Mouse (Mus musculus) B cell, adult 2 months (primary cell): Measurements from ENCODE around the gene H2al2a.
"Not testable (repeated sequence)": the region's sequence is repeated elsewhere in the genome, so short reads cannot be mapped to it uniquely, and the experiment has no call there.

Experiments
- DNase-seq, 2 experiments: peaks; one replicate each; pipeline ENCODE4 v3.0.0; 2022

Gene H2al2a

GRCm38 (mm10) chr2:18027448-18028139 lies 30.8 kb upstream of the H2al2a start:
- DNase-seq = peak; percentile 94 to 95

DNA sequence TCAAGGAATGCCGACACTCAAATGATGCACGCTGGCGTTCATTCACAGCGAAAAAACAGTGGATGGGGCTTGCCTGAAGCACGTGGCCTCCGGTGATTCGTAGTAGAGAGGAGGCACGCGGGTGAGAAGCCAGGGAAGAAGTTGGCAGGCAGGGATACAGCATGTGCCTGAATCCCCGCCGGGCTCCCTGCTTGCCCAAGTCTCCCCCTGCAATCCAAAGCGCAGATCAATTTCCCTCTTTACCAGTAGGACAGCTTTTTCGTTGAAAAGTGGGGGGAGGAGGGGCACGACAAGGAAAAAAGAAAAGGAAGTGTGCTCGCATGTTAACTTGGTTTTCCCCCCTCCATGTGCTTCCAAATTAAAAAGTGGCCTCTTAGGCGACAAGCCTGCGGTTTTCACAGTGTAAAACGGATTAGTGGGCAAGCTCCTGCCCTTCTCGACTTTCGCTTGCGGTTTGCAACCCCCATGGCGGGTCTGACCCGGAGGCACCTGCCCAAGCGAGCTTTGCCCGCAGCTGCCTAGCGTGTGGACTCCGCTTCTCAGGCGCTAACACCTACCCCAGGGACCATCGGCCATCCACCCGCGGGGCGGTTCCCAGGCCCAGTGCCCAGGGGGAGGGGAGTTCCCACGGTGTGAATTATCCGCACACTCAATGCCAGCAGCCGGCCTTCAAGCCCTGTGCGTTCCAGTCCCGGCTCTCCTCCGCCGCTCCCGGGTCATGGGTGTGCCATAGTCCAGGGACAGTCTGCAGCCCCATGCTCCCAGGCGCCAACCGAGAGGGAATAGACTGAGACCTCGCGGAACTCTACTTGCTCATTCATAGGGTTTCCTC lies 29.6 kb upstream of the H2al2a start:
- DNase-seq = peak; percentile 47 to 55

DNA sequence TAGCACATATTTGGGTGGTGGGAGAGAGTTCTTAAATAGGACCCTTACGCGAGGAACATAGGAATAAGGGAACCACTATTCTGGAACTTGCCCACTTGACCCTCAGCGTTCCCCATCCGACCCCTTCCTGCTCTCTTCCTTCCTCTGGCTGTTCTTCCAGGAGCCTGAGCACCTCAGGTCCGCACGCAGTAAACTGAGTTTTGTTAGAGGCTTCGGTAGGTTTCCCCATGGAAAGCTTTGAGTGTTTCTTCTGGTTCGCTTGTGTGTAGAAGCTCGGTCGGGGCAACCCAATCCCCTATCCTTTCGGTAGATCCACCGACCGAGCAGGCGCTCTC lies 29.0 kb upstream of the H2al2a start:
- DNase-seq = no peak

DNA sequence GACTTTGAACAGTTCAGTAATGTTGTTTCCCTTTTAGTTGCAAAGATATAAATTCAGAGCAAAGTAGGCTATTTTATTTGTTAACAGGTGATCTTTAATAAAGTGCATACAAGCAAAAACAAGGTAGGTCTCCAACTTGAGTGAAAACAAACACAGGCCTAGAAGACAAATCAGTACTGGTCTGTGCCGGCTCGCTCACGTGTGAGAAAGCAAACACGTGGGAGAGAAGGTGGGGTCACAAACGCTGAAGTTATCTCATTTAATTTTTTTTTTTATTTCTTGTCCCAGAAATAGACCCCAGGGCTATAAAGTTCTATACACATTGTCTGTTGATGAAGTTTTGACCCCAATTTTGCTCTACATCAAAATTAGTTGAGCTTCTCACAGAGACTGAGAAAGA lies 28.4 kb upstream of the H2al2a start:
- no peak for DNase-seq

DNA sequence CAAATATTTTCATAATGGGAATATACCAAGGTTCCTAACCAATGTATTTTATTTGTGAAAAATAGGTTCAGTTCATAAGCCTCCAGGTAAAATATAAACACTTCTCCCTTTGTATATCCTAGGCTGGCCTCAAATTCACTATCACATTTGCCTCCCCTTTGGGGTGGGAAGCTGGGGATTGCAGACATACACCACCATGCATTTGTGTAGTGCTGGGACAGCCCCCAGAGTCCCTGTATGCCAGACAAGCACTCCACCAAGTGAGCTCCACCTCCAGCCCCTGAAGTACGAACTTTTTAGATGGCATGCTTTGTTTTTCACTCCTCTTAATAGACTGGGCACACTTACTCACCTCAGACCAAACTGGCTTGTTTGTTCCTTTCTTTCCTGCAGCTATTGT lies 26.1 kb upstream of the H2al2a start:
- no peak for DNase-seq

GRCm38 (mm10) chr2:18019122-18019521 lies 22.4 kb upstream of the H2al2a start:
- DNase-seq = no peak

DNA sequence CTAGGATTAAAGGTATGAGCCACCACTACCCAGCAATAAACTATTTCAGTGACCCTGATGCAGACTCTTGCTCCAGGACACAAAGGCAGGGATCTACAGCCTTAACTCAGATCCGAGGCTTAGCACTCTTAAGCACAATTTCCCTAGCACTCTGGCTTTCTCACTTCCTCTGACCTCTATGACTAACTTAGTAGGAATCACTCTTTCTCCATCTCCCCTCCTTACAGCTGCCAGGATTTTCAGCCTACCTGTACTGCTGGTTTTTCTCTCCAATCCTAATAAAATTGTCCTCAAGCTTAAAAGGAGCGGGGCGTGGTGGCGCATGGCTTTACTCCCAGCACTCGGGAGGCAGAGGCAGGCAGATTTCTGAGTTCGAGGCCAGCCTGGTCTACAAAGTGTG lies 20.6 kb upstream of the H2al2a start:
- DNase-seq = no peak

DNA sequence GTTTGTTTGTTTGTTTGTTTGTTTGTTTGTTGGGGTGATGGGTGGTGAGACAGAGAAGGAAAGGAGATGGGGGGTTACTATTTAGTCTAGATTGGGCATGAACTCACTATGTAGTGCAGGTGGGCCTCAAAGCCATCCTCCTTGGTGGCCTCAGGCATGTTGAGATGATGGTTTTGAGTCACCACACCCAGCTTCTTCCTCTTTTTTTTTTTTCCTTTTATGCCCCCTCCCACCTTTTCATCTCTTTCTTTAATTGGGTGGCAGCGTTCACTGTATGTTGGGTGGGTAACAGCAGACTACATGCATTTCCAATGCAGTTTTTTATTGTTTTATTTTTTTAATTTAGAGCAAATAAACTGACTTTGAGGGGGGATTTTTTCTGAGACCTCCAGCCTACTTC lies 19.9 kb upstream of the H2al2a start:
- no peak for DNase-seq

DNA sequence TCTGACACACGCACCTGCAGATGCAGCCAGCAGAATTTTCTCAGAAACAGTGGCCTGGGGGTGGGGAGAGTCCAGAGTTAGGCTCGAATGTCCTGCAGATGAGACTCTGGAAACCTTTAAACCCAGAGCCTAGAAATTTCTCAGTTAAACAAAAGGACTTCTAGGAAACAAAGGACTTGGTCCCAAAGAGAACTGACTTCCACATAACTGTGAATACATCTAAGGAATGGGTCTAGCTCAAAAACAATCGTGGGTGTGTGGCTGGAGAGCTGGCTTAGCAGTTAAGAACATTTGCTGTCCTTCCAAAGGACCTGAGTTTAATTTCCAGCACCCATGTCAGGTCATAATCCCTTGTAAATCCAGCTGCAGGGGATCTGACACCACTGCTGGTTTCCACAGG lies 18.8 kb upstream of the H2al2a start:
- DNase-seq = no peak

DNA sequence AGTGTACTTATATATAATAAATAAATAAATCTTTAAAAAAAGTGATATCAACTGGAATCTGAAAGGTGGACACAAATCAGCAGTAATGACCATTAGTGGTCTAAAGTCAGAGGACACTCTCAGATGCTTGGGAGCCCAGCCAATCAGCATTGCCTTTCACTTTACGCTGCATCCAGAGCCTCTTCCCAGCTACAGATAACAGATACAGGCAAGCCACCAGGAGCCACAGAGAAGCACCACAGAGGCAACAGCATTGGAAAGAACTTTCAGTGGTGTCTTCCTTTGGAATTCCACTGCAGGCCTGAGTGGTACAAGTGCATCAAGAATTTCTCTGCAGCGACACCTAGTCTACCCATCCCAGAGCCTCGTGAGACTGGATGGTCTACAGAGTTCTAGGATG lies 16.1 kb upstream of the H2al2a start:
- no peak for DNase-seq

GRCm38 (mm10) chr2:18011226-18011625 lies 14.5 kb upstream of the H2al2a start:
- no peak for DNase-seq

GRCm38 (mm10) chr2:18005137-18005536 lies 8.4 kb upstream of the H2al2a start:
- no peak for DNase-seq

GRCm38 (mm10) chr2:18004286-18004685 lies 7.5 kb upstream of the H2al2a start:
- no peak for DNase-seq

DNA sequence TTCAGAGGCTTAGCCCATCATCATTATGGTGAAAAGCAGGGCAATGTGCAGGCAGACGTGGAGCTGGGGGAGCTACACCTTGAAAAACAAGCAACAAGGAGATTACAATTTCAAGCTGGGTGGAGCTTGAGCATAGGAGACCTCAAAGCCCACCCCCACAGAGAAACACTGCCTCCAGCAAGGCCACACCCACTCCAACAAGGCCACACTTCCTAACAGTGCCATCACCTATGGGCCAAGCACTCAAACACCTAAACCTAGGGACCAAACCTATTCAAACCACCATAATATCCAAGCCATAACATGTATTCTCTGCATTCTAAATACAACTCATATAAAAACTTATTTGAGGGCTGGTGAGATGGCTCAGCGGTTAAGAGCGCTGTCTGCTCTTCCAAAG lies 5.5 kb upstream of the H2al2a start:
- no peak for DNase-seq

DNA sequence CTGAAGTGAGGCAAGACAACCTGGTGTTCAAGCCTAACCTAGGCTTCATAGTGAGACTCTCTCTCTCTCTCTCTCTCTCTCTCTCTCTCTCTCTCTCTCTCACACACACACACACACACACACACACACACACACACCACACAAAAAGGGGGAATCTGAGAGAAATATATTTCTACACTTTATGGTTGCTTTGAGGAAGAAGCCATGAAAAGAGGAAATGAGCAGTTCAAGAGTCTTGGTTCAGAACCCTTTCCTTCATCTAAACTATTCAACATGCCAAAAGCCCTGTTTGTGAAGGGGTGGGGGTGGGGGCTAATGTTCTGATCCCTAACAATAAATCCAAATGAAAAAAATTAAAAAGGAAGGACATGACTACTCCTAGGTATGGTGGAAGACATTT lies 7.2 kb downstream of the H2al2a start:
- DNase-seq = peak; percentile 2 to 9

- no peak for DNase-seq
Observed at GRCm38 (mm10) chr2:17989115-17989514, 7.6 kb downstream of the H2al2a start.

- no peak for DNase-seq
Observed at GRCm38 (mm10) chr2:17986694-17987093, 10.1 kb downstream of the H2al2a start.

DNA sequence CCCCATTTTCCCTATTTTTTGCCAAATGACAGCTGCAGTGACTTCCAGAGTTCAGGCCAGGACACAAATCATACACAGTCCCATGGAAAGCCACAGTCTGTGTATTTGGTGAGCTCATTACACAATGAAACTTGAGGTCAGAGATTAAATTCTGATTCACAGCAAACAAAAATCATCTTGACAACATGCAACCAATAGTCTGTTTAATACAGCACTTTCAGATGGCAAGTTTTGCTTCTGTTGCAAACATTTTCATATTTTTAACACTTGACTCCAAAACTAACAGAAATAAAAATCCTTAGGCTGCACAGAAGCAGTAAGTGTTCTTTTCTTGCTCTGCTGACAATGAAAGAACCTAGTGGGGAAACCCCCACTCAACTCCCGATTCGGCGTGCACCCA lies 12.0 kb downstream of the H2al2a start:
- DNase-seq = no peak

DNA sequence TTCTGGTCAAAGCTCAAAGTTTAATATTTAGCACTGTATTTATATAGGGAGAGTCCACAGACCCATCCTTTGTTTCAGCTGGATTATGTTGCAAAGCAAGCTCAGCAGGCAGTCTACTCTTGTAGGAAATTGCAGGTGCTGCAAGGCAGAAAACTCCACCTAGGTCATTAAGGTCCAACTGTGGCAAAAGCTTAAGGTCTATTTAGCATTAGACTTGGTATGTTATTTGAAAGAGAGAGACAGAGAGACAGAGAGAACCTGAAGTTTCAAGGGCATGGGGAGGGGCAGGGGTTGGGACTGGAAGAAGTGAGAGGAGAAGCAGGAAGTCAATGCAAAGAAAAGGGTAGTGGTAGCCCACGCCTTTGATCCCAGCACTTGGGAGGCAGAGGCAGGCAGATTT lies 14.0 kb downstream of the H2al2a start:
- DNase-seq = no peak

DNA sequence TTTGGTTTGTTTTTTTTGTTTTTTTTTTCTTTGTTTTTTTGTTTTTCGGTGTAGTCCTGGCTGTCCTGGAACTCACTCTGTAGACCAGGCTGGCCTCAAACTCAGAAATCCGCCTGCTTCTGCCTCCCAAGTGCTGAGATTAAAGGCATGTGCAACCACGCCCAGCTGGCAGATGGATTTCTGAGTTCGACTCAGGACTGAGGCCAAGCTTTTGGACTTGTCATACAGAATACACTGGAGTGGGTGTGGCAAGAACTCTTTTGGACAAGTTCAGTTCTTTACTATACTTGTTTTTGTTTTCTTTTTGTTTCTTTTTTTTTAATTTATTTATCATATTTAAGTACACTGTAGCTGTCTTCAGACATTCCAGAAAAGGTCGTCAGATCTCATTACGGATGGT lies 18.1 kb downstream of the H2al2a start:
- DNase-seq = no peak

DNA sequence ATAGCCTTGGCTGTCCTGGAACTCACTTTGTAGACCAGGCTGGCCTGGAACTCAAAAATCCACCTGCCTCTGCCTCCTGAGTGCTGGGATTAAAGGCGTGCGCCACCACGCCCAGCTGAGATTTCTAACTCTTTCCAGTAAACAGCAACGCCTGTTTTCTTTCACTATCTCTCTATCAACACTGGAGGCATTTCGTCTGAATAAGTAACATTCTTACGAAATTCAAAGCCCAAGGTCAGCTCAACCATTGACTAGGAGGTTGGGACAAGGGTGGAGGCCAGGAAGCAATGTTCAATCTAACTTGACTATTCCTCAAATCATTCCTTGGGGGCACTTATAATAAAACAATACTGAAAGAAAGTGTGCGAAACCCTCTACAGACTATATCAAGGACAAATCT lies 18.5 kb downstream of the H2al2a start:
- DNase-seq = not testable (repeated sequence)

GRCm38 (mm10) chr2:17977645-17978044 lies 19.1 kb downstream of the H2al2a start:
- DNase-seq = not testable (repeated sequence)

DNA sequence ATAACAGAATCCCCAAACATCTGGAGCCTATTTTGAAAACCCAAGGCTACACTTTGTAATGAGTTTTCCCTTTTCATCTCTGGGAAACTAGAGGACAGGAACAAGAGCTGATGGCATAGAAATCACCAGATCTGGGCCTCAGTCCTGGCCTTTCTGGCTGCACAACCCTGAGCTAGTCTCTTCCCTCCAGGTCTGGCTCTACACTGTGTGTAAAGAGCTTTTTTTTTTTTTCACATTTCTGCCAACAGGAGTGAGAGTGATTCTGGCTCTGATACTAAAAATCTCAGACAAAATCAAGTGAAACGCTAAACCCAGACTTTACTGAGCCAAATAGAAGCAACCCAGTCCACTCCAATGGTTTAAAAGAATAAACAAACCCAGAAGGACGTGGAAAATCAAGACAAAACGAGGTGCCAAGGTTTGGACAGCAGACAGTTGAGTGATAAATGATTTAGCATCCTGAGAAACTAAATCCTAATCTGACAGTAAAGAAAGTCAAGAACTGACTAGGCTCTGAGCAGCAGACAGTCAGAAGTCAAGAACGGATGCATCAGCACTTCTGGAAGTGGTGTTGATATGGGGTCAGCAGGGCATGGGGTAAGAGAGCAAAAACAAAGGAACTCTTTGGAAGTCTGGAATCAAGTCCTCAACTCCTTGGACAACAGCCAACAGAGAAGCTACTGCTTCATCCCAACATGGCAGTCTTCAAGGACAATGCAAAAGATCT lies 21.0 kb downstream of the H2al2a start:
- no peak for DNase-seq

GRCm38 (mm10) chr2:17973868-17974440 lies 22.8 kb downstream of the H2al2a start:
- DNase-seq = no peak
